Mouse (Mus musculus) macrophage (primary cell): Measurements from ENCODE around the gene Lef1. TPM values are rescaled to one million over a fixed set of nuclear protein-coding genes. Genes with fewer than 3 reads are reported as not detected.

Experiments
- H3K27ac ChIP-seq: fragments of 350-480 bp; formaldehyde crosslinking; 2 replicates; pipeline ENCODE4 v1.9.0; 2021
- H3K36me3 ChIP-seq: fragments of 350-480 bp; formaldehyde crosslinking; 2 replicates; pipeline ENCODE4 v1.9.0; 2021; ENCODE audit errors: inconsistent target
- H3K4me3 ChIP-seq: fragments of 350-480 bp; formaldehyde crosslinking; 2 replicates; pipeline ENCODE4 v1.9.0; 2021; ENCODE audit errors: inconsistent target
- H3K79me2 ChIP-seq: fragments of 350-480 bp; formaldehyde crosslinking; 2 replicates; pipeline ENCODE4 v1.9.0; 2021; ENCODE audit errors: inconsistent target
- WGBS: methylation state at CpG from one replicate; pipeline ENCODE4 v1.1.7; 2026; ENCODE audit warnings: inconsistent platforms; ENCODE audit not compliant: missing documents; 5-methylcytosine and 5-hydroxymethylcytosine counted together
- polyA plus RNA-seq: library from polyadenylated mRNA; stranded (reverse); fragments of 250-400 nt; gene quantifications from 3 replicates; pipeline ENCODE4 v1.2.4, GENCODE M21; 2018; ENCODE audit warnings: inconsistent platforms

The Lef1 gene
- polyA plus RNA-seq, 1 experiment from 2014 or later = 0.22 TPM

DNA sequence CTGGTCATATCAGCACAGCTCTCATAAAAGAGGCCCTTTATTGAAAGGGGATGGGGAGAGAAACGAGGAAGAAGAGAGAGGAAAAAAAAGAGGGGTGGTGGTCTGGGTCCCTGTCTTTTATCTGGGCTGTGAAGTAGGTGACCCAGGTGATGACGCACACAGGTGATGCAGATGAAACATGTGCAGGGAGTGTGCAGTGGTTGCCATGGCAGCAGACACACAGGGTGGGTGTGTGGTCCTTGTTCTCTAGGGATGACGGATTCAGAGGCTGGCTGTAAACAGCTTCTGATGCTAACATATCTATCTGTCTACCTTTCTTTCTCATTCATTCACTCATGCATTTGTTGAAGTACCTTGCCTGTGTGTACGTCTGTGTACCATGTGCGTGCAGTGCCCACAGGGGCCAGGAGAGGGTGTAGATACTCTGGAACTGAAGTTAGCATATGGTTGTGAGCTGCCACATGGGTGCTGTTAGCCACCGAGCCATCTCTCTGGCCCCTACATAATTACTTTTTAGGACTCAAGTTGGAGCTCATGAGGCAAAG is 59.9 kb downstream of the Lef1 start:
- Histone ChIP-seq H3K36me3 (no peaks in the 10 kb centered on the region), H3K79me2 (no peaks in the 10 kb centered on the region), H3K4me3 (no peak overlapping the region), H3K27ac (no peak overlapping the region)
- 95% methylated on average over 5 of the region's 6 CpGs for WGBS

DNA sequence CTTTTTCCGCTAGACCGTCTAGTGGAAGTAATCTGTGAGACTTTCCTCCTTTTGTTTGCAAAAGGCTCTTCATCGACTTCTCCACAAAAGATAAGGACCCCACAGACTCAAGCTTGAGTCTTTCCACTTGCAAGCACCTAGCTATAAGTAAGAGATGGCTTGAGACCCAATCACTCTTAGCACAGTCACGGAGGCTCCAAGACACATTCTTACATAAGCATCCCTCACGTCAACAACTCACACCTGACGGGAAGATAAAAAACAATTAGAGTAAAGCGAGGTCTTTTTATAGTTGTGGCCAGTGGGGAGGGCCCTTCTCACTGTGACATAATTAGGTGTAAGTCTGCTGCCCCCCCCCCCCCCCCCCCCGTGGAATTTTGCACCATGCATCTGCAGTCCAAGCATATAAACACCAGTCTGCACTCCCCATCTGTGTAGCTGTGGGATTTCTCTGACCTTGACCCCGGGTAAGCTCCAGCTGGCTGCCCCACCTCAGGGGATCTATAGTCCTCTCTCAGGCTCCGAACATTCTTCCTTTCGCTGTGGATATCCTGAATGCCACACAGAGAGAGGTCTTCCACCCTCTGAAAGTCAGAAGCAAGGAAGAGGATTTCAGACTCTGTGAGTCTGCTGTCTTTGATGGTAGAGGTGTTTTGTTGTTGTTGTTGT is 61.2 kb downstream of the Lef1 start:
- no peaks in the 10 kb centered on the region for H3K79me2 ChIP-seq
- H3K36me3 ChIP-seq = no peaks in the 10 kb centered on the region
- WGBS = 90% methylated on average over 10 of the region's 11 CpGs
- H3K4me3 ChIP-seq = no peak overlapping the region
- no peak overlapping the region for H3K27ac ChIP-seq

DNA sequence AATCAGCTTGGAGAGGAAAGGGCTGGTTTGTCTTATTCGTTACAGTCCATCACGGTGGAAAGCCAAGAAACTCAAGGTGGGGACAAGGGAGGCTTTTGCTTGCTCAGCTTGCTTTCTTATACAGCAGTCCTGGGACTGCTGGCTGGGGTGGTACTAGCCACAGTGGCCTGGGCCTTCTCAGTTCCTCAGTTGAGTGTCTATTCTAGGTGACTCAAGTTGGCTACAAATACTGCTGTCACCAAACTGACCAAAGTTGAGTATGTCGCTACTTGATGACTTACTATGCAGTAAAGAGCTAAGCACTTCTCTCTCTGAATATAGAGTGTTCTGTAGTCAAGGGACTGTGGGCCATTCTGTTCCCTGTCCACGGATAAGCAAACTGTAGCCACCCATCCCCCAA is 62.0 kb downstream of the Lef1 start:
- Histone ChIP-seq H3K79me2 (no peaks in the 10 kb centered on the region), H3K36me3 (no peaks in the 10 kb centered on the region), H3K4me3 (no peak overlapping the region), H3K27ac (no peak overlapping the region)
- 84% methylated on average over 4 of the region's 4 CpGs for WGBS

DNA sequence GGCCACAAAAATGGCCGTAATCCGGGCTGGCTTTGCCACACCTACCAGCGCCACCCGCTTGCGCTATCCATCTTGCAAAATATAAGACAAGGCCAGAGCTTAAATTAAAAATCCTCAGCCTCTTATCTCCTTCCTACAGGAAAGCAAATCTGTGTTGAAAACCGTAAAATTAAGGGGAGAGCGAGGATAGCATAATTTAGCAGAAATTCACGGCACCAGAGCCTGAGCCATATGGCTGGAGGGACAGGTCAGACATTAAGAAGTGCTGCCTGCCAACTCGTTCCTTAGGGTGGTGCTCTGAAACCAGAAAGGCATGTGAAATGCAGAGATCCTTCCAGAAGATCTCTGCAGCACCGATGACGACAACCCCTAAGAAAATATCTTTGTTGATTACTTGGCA is 70.7 kb downstream of the Lef1 start:
- Histone ChIP-seq H3K79me2 (no peaks in the 10 kb centered on the region), H3K4me3 (no peak overlapping the region), H3K27ac (no peak overlapping the region), H3K36me3 (no peaks in the 10 kb centered on the region)
- WGBS = 92% methylated on average over 11 of the region's 11 CpGs

DNA sequence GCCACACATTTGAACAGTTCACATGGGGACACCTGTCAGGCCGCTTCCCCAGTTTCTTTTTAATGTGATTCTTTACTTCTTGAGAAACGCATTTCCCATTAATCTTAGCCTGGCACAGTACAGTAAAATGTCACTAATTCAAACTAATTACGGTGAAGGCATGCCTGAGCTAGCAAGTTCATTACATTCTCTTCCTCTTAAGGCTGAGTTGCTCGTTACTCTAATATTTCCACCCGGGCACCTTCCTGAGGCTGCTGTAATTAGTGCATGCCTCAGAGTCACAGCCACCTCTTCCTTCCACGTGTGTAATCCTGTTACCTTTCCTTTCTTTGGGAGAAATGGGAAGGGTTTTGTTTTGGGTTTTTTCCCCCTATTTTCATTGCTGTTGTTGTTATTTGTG is 71.9 kb downstream of the Lef1 start:
- 84% methylated on average over 6 of the region's 6 CpGs for WGBS
- Histone ChIP-seq H3K79me2 (no peaks in the 10 kb centered on the region), H3K27ac (no peak overlapping the region), H3K36me3 (no peaks in the 10 kb centered on the region), H3K4me3 (no peak overlapping the region)

DNA sequence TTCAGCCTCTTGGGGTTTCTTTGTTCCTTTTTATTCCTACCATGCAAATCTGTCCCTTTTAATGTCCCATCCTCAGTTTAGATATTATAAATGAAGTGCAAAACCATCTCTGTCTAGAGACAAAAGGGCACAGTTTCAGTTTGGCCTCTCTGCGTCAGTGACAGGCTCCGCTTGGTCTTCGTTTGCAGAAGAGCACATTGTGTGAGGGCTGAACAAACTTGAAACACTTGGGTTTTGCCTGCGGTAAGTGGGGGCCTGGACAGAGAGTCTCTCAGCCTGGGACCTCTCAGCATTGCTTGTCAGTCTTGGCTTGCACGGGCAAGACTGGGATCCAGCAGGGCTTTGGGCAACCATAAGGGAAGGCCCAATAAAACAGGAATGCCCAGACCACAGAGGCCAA is 75.9 kb downstream of the Lef1 start:
- Histone ChIP-seq H3K27ac (no peak overlapping the region), H3K79me2 (no peaks in the 10 kb centered on the region), H3K36me3 (no peaks in the 10 kb centered on the region), H3K4me3 (no peak overlapping the region)
- WGBS = 89% methylated on average over 5 of the region's 5 CpGs

DNA sequence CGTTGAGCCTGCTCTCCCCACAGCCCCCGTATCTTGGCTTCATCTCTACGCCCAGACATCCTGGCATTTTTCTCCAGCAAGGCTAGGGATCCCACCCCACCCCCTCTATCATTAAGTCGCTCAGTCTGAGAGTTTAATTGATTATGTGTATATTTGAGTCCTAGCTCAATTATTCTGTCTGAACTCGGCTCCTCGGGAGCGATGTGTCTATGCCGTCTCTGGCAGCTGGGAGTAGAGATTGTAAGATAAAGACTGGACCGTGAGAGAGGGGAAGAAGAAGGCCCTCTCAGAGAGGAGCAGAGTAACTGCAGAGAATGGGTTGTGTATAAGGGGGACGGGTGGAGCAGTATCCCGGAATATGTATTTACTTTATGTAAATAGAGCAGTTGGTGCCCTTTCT is 80.0 kb downstream of the Lef1 start:
- 68% methylated on average over 9 of the region's 11 CpGs for WGBS
- Histone ChIP-seq H3K79me2 (no peaks in the 10 kb centered on the region), H3K36me3 (no peaks in the 10 kb centered on the region)

DNA sequence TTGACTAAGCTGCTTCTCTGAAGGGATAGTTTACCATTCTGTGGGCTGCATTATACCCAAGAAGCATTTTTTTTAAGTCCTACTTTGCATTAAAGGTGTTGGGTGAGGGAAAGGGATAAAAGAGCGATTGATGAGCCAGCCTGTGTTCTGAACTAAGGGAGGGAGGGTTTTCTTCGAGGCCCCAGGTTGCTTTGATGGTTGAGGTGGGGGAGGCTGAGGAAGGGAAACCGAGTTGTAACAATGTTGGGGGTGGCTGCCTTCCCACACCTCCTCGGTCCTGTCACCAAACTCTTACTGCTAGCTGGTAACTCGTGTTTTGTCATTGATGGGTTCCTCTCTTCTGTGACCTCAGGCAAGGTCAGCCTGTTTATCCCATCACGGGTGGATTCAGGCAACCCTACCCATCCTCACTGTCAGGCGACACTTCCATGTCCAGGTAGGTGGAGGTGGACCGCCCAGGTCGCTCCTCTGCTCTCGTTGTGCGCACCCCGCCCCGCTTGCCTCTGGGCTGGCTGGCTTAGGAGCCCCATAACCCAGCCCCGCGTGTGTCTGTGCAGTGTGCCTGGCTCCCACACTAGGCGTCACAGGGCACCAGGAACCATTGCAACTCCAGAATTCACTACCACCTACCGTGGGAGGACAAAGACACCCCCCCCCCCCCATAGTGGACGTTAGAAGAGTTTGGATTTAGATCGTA is 80.5 kb downstream of the Lef1 start:
- WGBS = 90% methylated on average over 18 of the region's 19 CpGs
- H3K36me3 ChIP-seq = no peaks in the 10 kb centered on the region
- no peak overlapping the region for H3K4me3 ChIP-seq
- H3K79me2 ChIP-seq = no peaks in the 10 kb centered on the region
- no peak overlapping the region for H3K27ac ChIP-seq

More for the DNA sequence above, 80.0 kb downstream of the Lef1 start:
- no peak overlapping the region for H3K27ac ChIP-seq
- no peak overlapping the region for H3K4me3 ChIP-seq

DNA sequence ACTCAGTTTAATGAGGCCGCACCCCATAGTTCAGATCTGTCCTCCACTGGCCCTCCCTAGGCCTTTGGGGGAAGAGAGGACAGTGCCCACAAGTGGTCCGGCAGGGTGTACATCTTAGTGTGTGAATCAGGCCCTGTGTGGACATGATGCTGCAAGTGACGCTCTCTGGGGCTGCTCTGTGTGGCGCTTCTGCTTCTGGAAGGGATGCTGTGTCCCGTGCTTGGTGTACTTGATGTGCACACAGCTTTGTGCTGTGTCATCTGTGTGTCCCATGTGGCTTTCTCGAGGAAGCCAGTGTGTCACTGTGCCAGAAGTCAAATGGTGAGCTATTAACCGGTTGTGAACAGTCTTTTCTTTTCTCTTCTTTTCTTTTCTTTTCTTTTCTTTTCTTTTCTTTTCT is 81.2 kb downstream of the Lef1 start:
- H3K36me3 ChIP-seq = no peaks in the 10 kb centered on the region
- H3K4me3 ChIP-seq = no peak overlapping the region
- no peaks in the 10 kb centered on the region for H3K79me2 ChIP-seq
- 75% methylated on average over 7 of the region's 7 CpGs for WGBS
- no peak overlapping the region for H3K27ac ChIP-seq

DNA sequence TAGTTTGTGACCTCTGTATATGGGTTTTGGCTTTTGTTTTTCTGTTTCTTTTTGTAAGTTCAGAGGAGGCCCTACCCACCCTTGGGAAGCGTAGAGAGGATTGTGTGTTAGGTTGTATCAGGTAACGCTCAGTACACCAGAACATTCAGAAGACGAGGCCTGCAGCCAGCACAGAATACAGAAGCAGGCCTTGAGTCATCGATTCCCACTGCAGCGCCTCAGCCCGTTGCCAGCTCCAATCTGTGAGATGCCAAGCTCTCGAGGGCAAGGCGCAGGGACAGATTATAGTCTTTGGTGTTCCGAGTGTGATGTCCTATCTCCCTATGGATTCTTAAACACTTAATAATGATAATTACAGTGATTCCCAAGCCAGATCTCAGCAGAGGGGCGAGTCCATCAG is 85.8 kb downstream of the Lef1 start:
- Histone ChIP-seq H3K79me2 (no peaks in the 10 kb centered on the region), H3K4me3 (no peak overlapping the region), H3K36me3 (no peaks in the 10 kb centered on the region), H3K27ac (no peak overlapping the region)
- 93% methylated on average over 10 of the region's 10 CpGs for WGBS

DNA sequence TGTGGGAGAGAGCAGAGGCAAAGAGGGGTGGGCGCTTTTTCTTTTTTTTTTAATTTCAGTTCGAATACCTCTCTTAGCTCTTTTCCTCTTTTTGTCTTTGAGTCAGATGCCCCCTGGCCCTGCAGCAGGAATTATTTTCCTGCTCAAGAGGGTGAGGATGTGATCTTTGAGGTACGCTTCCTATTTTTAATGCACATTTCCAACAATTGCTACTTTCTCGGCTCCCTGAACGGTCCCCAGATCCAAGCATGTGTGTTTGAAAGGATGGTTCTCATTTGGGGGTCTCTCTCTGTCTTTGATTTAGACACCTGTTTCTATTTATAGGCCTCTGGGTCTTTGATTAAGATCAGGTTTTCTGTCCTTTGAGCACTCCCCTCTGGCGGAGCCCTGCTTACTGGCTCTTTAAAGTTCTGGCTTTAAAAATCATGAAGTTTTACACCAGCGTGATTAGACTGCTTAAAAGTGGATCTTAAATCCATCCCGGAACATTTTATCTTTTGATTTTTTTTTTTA is 86.3 kb downstream of the Lef1 start:
- Histone ChIP-seq H3K27ac (no peak overlapping the region), H3K36me3 (no peaks in the 10 kb centered on the region), H3K79me2 (no peaks in the 10 kb centered on the region), H3K4me3 (no peak overlapping the region)
- WGBS = 93% methylated on average over 8 of the region's 8 CpGs

DNA sequence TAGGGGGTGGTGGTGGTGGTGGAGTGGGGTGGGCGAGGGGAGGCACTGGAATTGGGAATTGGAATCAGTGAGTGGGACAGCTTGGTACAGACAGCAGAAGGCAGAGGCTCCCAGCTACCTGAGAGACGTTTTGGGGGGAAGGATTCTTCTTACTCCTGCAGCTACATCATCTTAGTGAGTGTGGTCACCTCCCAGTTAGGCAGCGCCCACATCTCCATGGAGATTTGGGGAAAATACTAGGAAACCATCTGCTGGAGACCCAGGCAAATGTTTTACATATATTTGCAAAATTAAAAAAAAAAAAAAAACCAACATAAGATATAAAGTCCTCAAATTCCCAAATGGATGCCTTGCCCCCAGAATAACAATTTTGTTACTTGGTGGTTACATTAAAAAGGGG is 88.7 kb downstream of the Lef1 start:
- WGBS = 84% methylated on average over 2 of the region's 3 CpGs
- Histone ChIP-seq H3K4me3 (no peak overlapping the region), H3K36me3 (no peaks in the 10 kb centered on the region), H3K27ac (no peak overlapping the region), H3K79me2 (no peaks in the 10 kb centered on the region)

DNA sequence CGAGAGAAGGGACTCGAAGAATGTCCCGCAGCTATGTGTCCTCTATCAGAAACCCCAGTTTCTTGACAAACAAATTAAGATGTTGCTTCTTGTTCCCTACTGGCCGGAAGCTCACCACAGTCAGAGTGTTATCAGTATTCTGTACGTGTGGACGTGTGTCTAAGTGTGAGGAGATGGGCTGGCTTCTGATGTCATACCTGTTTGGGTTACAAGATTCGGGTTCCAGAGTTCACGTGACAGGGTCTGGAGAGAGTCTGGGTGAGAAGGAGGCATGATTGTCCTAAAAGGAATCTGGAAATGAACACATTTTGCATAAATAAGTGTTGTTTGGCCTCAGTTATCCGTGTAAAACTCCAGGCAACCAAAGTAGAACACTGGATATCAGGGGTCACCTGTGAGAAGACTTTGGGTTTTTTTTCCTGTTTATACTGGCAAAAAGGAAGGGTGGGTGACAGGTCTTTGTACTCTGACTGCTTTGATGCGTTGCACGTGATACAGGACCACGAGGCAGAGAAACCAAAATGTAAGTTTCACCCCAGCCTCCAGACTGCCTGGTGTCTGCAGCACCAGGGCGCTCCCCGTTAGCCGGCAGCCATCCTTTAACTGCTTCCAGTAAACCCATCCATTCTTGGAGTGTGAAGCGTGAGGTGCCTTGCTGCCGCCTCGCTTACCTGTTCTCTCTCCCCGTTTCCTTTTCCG is 89.5 kb downstream of the Lef1 start:
- Histone ChIP-seq H3K36me3 (no peaks in the 10 kb centered on the region), H3K79me2 (no peaks in the 10 kb centered on the region), H3K4me3 (no peak overlapping the region), H3K27ac (no peak overlapping the region)
- 83% methylated on average over 17 of the region's 20 CpGs for WGBS

DNA sequence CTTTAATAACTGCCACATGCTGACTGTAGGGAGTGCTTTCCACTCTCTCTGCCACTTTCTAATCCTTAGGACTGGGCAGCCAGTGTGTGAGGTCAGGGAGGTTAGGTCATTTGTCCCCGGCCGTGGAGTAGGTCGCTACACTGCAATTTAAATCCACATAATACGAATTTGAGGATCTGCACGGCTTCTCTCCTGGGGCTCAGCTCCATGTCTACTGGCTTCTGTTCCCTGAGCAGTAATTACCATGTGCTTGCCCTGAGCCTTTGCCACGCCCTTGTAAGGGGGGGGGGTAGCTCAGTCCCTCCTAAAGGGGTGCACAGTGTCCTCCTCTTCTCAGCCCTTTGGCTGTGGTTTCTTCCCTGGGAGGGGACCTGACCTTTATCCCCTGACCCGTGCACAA is 92.0 kb downstream of the Lef1 start:
- Histone ChIP-seq H3K36me3 (no peaks in the 10 kb centered on the region), H3K27ac (no peak overlapping the region), H3K79me2 (no peaks in the 10 kb centered on the region), H3K4me3 (no peak overlapping the region)
- WGBS = 83% methylated on average over 7 of the region's 7 CpGs

DNA sequence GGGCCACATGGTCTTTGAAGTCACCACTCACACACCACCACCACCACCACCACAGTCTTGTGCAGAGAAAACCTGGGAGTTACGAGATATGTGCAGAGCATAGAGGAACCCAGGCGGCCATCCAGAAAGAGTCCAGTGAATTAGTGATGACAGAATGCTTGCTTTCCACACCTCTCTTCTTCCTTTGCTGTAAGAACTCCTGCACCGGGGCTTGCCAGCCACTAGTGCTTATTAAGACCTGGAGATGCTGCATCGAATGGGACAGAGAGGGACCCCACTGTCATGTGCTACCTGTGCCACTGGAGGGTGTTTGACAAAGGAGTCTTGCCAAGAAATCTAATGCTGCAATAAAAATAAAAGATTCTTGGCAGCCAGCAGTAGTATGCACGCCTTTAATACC is 97.6 kb downstream of the Lef1 start:
- Histone ChIP-seq H3K79me2 (no peaks in the 10 kb centered on the region), H3K36me3 (no peaks in the 10 kb centered on the region), H3K4me3 (no peak overlapping the region), H3K27ac (no peak overlapping the region)
- 44% methylated on average over 5 of the region's 5 CpGs for WGBS
